Mouse (Mus musculus): Measurements from ENCODE around the gene Amotl2.

The Amotl2 gene

GRCm38 (mm10) chr9:102716481-102717163 lies at the start of gene Amotl2:
Amotl2 (plus strand) TSS chr9:102716672.
- DNase-seq (ENCODE audit: low read depth, low spot score) = no peak

DNA sequence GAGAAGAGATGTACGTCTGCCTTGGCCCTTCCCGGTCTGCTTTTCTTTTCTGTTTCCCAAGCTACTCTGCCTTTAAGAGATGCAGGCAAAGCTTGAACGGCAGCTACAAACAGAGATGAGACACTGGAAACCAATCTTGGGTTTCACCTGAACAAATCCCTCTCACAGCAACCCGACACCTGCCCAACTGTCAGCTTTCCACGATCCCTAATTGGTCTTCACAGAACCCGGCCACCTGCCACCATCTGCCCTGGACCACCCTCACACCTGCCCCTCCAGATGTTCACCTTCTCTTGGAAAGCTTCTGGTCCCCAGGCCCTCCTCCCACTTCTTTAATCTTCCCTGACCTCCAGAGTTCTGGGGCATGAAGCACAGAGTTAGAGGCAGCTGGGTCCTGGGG lies 48.4 kb upstream of the Amotl2 start:
- no peak for DNase-seq (ENCODE audit: low read depth, low spot score)

GRCm38 (mm10) chr9:102668906-102669305 lies 47.6 kb upstream of the Amotl2 start:
- no peak for DNase-seq (ENCODE audit: low read depth, low spot score)

GRCm38 (mm10) chr9:102673381-102673780 lies 43.1 kb upstream of the Amotl2 start:
- no peak for DNase-seq (ENCODE audit: low read depth, low spot score)

- DNase-seq (ENCODE audit: low read depth, low spot score) = no peak
These were observed 40.5 kb upstream of the Amotl2 start for GRCm38 (mm10) chr9:102675922-102676321.

- DNase-seq (ENCODE audit: low read depth, low spot score) = no peak
These were observed 35.0 kb upstream of the Amotl2 start for GRCm38 (mm10) chr9:102681470-102681869.

DNA sequence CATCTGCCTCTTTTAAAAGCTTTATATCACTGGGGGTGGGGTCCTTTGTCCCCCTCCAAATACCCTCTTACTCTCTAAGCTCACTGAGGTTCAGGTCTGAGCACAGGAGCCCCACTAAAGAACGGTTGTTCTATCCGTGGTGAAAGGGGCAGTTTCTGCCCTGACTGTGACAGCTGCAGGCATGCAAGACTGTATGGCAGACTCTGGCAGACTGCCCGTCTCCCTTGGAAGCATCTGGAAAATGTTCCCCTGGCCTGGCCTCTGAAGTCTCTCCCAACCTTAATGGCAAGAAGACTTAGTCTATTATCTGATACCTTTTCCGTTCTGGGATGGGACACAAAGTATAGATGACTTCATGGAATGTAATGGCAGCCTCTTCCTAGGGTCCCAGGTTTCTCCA lies 28.5 kb upstream of the Amotl2 start:
- DNase-seq (ENCODE audit: low read depth, low spot score) = no peak

- DNase-seq (ENCODE audit: low read depth, low spot score) = no peak
These were observed 27.0 kb upstream of the Amotl2 start for GRCm38 (mm10) chr9:102689406-102689939.

GRCm38 (mm10) chr9:102689940-102690642 lies 26.4 kb upstream of the Amotl2 start:
- DNase-seq (ENCODE audit: low read depth, low spot score) = no peak

DNA sequence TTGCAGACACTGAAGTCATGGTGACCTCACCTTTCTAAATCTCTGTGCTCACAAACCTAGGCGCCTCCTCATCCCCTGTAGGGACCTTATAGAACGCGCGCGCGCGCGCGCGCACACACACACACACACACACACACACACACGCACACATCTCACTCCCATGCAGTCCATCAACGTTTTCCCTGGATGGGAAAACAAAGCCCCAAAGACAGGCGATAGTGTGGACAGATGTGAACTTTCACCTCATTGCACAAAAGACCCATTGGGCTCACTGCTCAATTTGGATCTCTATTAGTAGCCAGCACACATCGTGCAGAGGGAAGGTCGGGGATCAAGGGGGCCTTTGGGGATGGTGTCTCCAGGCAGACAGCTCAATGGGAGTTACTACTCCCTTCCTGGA lies 25.6 kb upstream of the Amotl2 start:
- no peak for DNase-seq (ENCODE audit: low read depth, low spot score)

GRCm38 (mm10) chr9:102692564-102693475 lies 23.7 kb upstream of the Amotl2 start:
- no peak for DNase-seq (ENCODE audit: low read depth, low spot score)

GRCm38 (mm10) chr9:102701042-102701441 lies 15.4 kb upstream of the Amotl2 start:
- DNase-seq (ENCODE audit: low read depth, low spot score) = no peak

DNA sequence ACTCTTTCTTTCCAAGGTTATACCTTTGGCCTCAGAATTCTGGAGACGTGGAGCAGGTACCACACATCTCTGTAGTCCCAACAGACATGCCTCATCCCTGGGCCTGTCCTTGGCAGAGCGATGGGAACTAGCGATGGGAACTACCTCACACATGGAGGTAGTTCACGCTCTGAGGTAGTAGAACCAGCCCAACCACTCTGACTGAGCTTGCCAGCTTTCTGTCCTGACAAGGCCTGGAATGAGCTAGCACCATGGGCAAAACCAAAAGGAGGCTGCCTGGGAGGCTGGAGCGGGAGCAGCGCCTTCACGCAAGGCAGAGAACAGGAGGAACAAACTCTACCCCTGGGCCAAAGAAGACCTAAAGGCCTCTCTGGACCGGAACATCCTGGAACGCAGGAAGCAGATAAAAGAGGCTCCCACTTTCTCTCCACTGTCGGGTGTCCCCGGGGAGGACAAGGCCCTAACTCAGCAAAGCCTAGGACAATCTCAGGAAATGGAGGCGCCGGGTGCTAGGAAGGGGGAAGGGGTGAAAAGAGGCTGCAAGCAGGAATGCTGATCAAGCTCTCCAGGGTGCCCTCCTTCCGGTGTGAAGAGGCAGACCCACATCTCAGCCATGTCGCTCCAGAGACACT lies 6.9 kb upstream of the Amotl2 start:
- DNase-seq (ENCODE audit: low read depth, low spot score) = no peak

DNA sequence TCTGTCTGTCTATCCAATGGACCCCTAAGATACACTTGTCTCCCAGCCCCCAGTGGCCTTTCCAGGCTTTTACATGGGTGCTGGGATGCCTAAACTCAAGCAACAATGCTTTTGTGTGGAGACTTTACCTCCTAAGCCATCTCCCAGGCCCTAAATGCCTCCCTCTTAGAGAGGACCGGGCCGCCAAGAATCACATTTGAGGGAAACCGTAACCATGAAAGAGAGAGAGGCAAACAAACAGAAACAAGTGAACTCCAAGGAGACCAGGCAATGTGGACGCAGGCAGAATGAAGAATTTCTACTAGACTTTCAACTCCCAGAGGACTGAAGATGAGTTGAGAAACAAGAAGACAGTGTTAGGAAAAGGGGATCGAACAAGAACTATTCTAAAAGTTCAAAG lies 6.0 kb upstream of the Amotl2 start:
- DNase-seq (ENCODE audit: low read depth, low spot score) = no peak

- DNase-seq (ENCODE audit: low read depth, low spot score) = peak; percentile 16
These were observed 2.7 kb upstream of the Amotl2 start for GRCm38 (mm10) chr9:102713797-102714196.

- peak; percentile 12 for DNase-seq (ENCODE audit: low read depth, low spot score)
These were observed 1.5 kb upstream of the Amotl2 start for GRCm38 (mm10) chr9:102714893-102715505.

- DNase-seq (ENCODE audit: low read depth, low spot score) = no peak
These were observed 969 bp upstream of the Amotl2 start for GRCm38 (mm10) chr9:102715506-102715900.

DNA sequence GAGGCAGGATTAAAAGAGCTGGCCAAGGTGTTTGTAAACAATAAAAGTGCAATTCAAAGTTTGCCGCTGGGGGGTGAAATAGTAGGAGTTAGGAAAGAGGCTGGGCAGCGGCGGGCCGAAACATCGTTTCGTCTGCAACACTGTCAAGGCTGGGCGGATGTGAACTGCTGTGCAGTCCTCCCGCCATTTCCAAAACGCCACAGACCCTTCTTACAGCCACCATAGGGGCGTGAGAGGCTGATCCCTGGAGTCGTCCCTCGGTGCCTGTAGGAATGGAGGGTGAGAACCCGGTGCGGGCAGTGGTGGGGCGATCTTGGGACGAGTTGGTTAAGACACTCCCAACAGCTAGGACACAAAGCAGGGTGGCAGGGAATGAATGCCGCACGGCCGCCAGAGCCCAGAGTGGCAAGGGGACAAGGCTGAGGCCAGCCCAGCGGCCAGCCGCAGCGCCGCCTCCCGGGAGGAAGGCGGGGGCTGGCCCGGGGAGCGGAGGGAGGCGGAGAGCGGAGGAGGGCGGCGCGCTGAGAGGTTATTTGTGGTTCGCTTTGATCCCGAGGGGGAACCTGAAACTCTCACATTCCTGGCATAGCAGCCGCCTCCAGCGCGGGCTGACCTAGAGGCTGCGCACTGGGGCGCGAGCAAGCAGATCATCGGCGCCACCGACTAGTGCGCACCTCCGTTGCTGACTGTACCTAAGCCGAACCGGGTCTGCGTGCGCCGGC lies 853 bp downstream of the Amotl2 start:
- peak; percentile 50 for DNase-seq (ENCODE audit: low read depth, low spot score)

- peak; percentile 55 for DNase-seq (ENCODE audit: low read depth, low spot score)
These were observed 1.6 kb downstream of the Amotl2 start for GRCm38 (mm10) chr9:102717886-102718643.

GRCm38 (mm10) chr9:102718676-102719075 lies 2.2 kb downstream of the Amotl2 start:
- peak; percentile 5 for DNase-seq (ENCODE audit: low read depth, low spot score)
